Comparison of ENCODE assay signal across 8 mouse cellular contexts in the genomic region with DNA sequence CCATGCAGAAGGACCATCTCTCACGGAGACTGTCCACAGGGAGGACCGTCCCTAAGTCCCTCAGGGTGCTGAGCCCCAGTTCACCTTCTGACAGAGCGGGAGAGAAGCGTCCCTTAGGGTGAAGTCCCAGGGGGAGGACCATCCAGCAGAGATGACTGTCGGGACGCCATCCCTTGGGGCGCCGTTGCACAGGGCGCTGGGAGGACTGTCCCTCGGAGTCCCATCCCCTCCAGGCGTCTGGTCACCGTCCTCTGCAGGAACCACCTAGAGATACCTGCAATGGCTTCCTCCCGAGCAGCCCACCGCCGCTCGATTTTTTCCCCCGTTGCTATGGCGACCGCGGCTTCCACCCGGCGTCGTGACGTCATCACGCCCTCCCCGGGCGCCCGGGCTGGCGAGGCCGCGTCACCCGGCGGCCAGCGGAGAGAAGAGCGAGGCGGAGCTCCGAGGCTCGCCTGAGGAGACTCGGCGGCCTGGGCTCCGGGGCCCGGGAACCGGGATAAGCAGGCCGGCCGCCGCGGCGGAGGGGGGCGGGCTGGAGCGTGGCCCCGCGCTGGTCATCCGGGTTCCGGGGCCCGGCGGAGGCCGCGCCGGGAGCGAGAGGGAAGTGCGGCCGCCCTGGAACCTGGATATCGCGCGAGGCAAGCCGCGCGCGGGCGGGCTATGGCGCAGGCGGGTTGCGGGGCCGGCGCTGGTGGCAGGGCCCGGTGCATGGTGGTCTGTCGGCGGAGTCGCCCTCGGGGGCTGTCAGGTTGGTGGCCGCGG. TPM values are rescaled to one million over a fixed set of nuclear protein-coding genes. Genes with fewer than 3 reads are reported as not detected.
A peak's percentile ranks its signal among the peaks of the same experiment; 100 is the strongest.
DNase-seq lines count a peak whose midpoint lies in the region; ATAC-seq and TF ChIP-seq lines count a peak whose summit lies in the region.

Gene Zfp523 (plus strand): TSS at position 355 of the 765 bp plus-strand sequence.

- TF ChIP-seq CTCF in bone marrow macrophage, adult 2 months (IDR thresholded peaks at IDR 0.05; ENCODE audit: low read depth, low read length) = no peak
- TF ChIP-seq CTCF in embryonic fibroblast, embryonic 13.5 days (IDR thresholded peaks at IDR 0.05; ENCODE audit: borderline replicate concordance, insufficient read depth, low read length) = no peak
- TF ChIP-seq CTCF in liver, adult 2 months (IDR thresholded peaks at IDR 0.05; ENCODE audit: low read depth, low read length) = no peak

- peak within 1 kb of the TSS; percentile 92 for H3ac ChIP-seq in myocyte (ENCODE audit: control insufficient read depth, insufficient read length)

- peaks cover 20% of the 10 kb centered on the region for H3K4me1 ChIP-seq in bone marrow macrophage, adult 2 months (ENCODE audit: control insufficient read depth, insufficient read depth, low read length)
- H3K4me1 ChIP-seq in embryonic fibroblast, embryonic 13.5 days (ENCODE audit: control insufficient read depth, insufficient read depth, low read length) = no peaks in the 10 kb centered on the region
- H3K4me1 ChIP-seq in heart, embryonic 11.5 days (ENCODE audit: control insufficient read depth, insufficient read depth, low read length) = peaks cover 48% of the 10 kb centered on the region
- H3K4me1 ChIP-seq in kidney, embryonic 16.5 days (ENCODE audit: insufficient read depth, low read length) = peaks cover 46% of the 10 kb centered on the region
- H3K4me1 ChIP-seq in liver, adult 2 months (ENCODE audit: control insufficient read depth, insufficient read depth, low read length) = peaks cover 5% of the 10 kb centered on the region; the same call in 1 of the 2 replicates

- H3K27me3 ChIP-seq in heart, embryonic 11.5 days (ENCODE audit: control insufficient read depth, insufficient read depth, low read length) = no peaks in the 10 kb centered on the region
- no peaks in the 10 kb centered on the region for H3K27me3 ChIP-seq in kidney, embryonic 16.5 days (ENCODE audit: insufficient read depth, low read length)
- no peaks in the 10 kb centered on the region for H3K27me3 ChIP-seq in liver, adult 2 months (ENCODE audit: control insufficient read depth, insufficient read depth, low read length)
- no peaks in the 10 kb centered on the region for H3K27me3 ChIP-seq in myocyte (ENCODE audit: control insufficient read depth, insufficient read depth, insufficient read length)
- H3K27me3 ChIP-seq in splenic B cell, adult 2 months (ENCODE audit: control insufficient read depth, insufficient read depth, low read length, poor library complexity, severe bottlenecking) = no peaks in the 10 kb centered on the region

- H3K4me3 ChIP-seq in bone marrow macrophage, adult 2 months (ENCODE audit: insufficient read depth, low read length) = peak within 1 kb of the TSS; percentile 83
- peak within 1 kb of the TSS; percentile 61 for H3K4me3 ChIP-seq in embryonic fibroblast, embryonic 13.5 days (ENCODE audit: insufficient read depth, low read length)
- H3K4me3 ChIP-seq in heart, embryonic 11.5 days (ENCODE audit: low read depth, low read length) = peak within 1 kb of the TSS; percentile 81
- H3K4me3 ChIP-seq in kidney, embryonic 16.5 days (ENCODE audit: low read length) = peak within 1 kb of the TSS; percentile 87
- H3K4me3 ChIP-seq in liver, adult 2 months (ENCODE audit: insufficient read depth, low read depth, low read length) = peak within 1 kb of the TSS; percentile 61
- H3K4me3 ChIP-seq in myocyte = peak within 1 kb of the TSS; percentile 57

- WGBS in heart, embryonic 11.5 days (ENCODE audit: insufficient replicate concordance) = under 1% methylated on average over 57 of the region's 82 CpGs
- under 1% methylated on average over 72 of the region's 82 CpGs for WGBS in kidney, embryonic 16.5 days
- WGBS in liver, adult 2 months = under 1% methylated on average over 82 of the region's 82 CpGs

- no peaks in the 10 kb centered on the region; the same call in 1 of the 2 replicates for H3K79me2 ChIP-seq in liver, adult 2 months (ENCODE audit: control insufficient read depth, insufficient read depth, low read length)
- no peaks in the 10 kb centered on the region for H3K79me2 ChIP-seq in myocyte (ENCODE audit: control insufficient read depth, insufficient read depth)

- peak within 1 kb of the TSS; percentile 93 for H3K9ac ChIP-seq in heart, embryonic 11.5 days (ENCODE audit: low read depth, low read length)
- peak within 1 kb of the TSS; percentile 96 for H3K9ac ChIP-seq in kidney, embryonic 16.5 days (replicated peaks; ENCODE audit: low read length)
- H3K9ac ChIP-seq in liver, adult 2 months (ENCODE audit: low read depth, low read length) = peak within 1 kb of the TSS; percentile 98

- no peaks in the 10 kb centered on the region for H3K36me3 ChIP-seq in heart, embryonic 11.5 days (ENCODE audit: control insufficient read depth, insufficient read depth, low read length)
- no peaks in the 10 kb centered on the region for H3K36me3 ChIP-seq in kidney, embryonic 16.5 days (ENCODE audit: insufficient read depth, low read length)
- H3K36me3 ChIP-seq in liver, adult 2 months (ENCODE audit: control insufficient read depth, insufficient read depth, low read length) = no peaks in the 10 kb centered on the region
- no peaks in the 10 kb centered on the region for H3K36me3 ChIP-seq in myocyte (ENCODE audit: control insufficient read depth, insufficient read depth)
- H3K36me3 ChIP-seq in splenic B cell, adult 2 months (ENCODE audit: control insufficient read depth, insufficient read depth, low read length, poor library complexity, severe bottlenecking) = no peaks in the 10 kb centered on the region

- TF ChIP-seq POLR2A in bone marrow macrophage, adult 2 months (IDR thresholded peaks at IDR 0.05; ENCODE audit: borderline replicate concordance, low read depth, low read length) = no peak
- peak; percentile 58 for TF ChIP-seq POLR2A in embryonic fibroblast, embryonic 13.5 days (IDR thresholded peaks at IDR 0.05; ENCODE audit: low read depth, low read length)
- TF ChIP-seq POLR2A in liver, adult 2 months (IDR thresholded peaks at IDR 0.05; ENCODE audit: extremely low read depth, insufficient read depth, low read length) = no peak; the same call in 1 of the 2 replicates
- TF ChIP-seq POLR2A in myocyte (IDR thresholded peaks at IDR 0.05; ENCODE audit: insufficient read length, low read depth) = peak; percentile 54

- peak; percentile 94 for DNase-seq in A20 (ENCODE audit: low read depth, low spot score)
- DNase-seq in liver, adult 2 months (ENCODE audit: extremely low read depth, low read depth, low spot score) = peak; percentile 39
- peak; percentile 91 for DNase-seq in splenic B cell, adult 2 months (ENCODE audit: low read depth, low spot score)

- peak within 1 kb of the TSS; percentile 57 for H3K27ac ChIP-seq in bone marrow macrophage, adult 2 months (ENCODE audit: insufficient read depth, low read depth, low read length)
- H3K27ac ChIP-seq in embryonic fibroblast, embryonic 13.5 days (ENCODE audit: insufficient read depth, low read length) = peak within 1 kb of the TSS; percentile 24; the same call in 1 of the 2 replicates
- H3K27ac ChIP-seq in heart, embryonic 11.5 days (ENCODE audit: low read depth, low read length) = peak within 1 kb of the TSS; percentile 93
- H3K27ac ChIP-seq in kidney, embryonic 16.5 days (ENCODE audit: low read length) = peak within 1 kb of the TSS; percentile 96
- H3K27ac ChIP-seq in liver, adult 2 months (replicated peaks; ENCODE audit: insufficient read depth, low read depth, low read length) = peak within 1 kb of the TSS; percentile 81

- peak within 1 kb of the TSS; percentile 90 for H3K4me2 ChIP-seq in heart, embryonic 11.5 days
- H3K4me2 ChIP-seq in kidney, embryonic 16.5 days (replicated peaks; ENCODE audit: low read depth, low read length) = peak within 1 kb of the TSS; percentile 94
- H3K4me2 ChIP-seq in myocyte (ENCODE audit: low read depth) = peak within 1 kb of the TSS; percentile 93

- peak; percentile 73 for ATAC-seq in heart, embryonic 11.5 days (replicated peaks; ENCODE audit: insufficient number of reproducible peaks, low FRiP score, low TSS enrichment)
- ATAC-seq in kidney, embryonic 16.5 days (ENCODE audit: low FRiP score, low TSS enrichment) = peak; percentile 79

- no peaks in the 10 kb centered on the region for H3K9me3 ChIP-seq in heart, embryonic 11.5 days (replicated peaks; ENCODE audit: control insufficient read depth, low read length)
- no peaks in the 10 kb centered on the region for H3K9me3 ChIP-seq in kidney, embryonic 16.5 days (ENCODE audit: low read length)

TF ChIP-seq in myocyte, 11 proteins besides CTCF, POLR2A, EP300 and RAD21:
- TF ChIP-seq MYOG (IDR thresholded peaks at IDR 0.05; ENCODE audit: control insufficient read depth in 1 of 3, insufficient read depth in 1 of 3, insufficient read length in 2 of 3, low read depth in 2 of 3) (peak in 1 of 3 experiments; percentile 10), REST (IDR thresholded peaks at IDR 0.05; ENCODE audit: insufficient read depth, insufficient read length) (no peak)

RNA-seq across cellular contexts. Expression of gene Zfp523, which starts in this region (rescaled TPM):
- 7.7 and 12.0 TPM in 2 replicates for polyA plus RNA-seq in bone marrow macrophage, adult 2 months (2012; ENCODE audit: insufficient read depth, insufficient read length, missing spikeins)
- polyA plus RNA-seq in embryonic fibroblast, embryonic 13.5 days (2011; ENCODE audit: insufficient read length, low read depth, missing spikeins) = 12.8 and 15.8 TPM in 2 replicates
- 19.5 and 21.0 TPM in 2 replicates for polyA plus RNA-seq in heart, embryonic 11.5 days (2014; fragmentation: Nextera tagmentation; extraction: Ambion mirVana)
- 38.2 and 40.4 TPM in 2 replicates for polyA plus RNA-seq in kidney, embryonic 16.5 days (2015; fragmentation: Nextera tagmentation; extraction: Ambion mirVana)
- total RNA-seq in liver, adult 2 months (2014; rRNA removed) = 10.4 and 13.2 TPM in 2 replicates
- 27.8 and 33.6 TPM in 2 replicates for polyA plus RNA-seq in liver, adult 2 months (2012; rRNA removed)
- 32.8 TPM for polyA plus RNA-seq in myocyte (2012; fragmentation: generic; extraction: Trizol)

Comparison
In these comparisons a context has a peak if more than half of its experiments do, and no peak if none do; other contexts are left out.
1. Peak in every context shown above with its lines: DNase-seq, ATAC-seq, H3K4me3 ChIP-seq and H3K27ac ChIP-seq.
2. DNase-seq: peak in every context shown above with its lines; median percentile 94 in A20; 91 in splenic B cell, adult 2 months; 39 in liver, adult 2 months.
3. H3K27ac ChIP-seq: peak in every context shown above with its lines; median percentile 96 in kidney, embryonic 16.5 days; 93 in heart, embryonic 11.5 days; 81 in liver, adult 2 months; 57 in bone marrow macrophage, adult 2 months; 24 in embryonic fibroblast, embryonic 13.5 days.
4. POLR2A ChIP-seq: peak in embryonic fibroblast, embryonic 13.5 days (single experiment) and myocyte (single experiment); none in bone marrow macrophage, adult 2 months (single experiment) and liver, adult 2 months (single experiment).